Mouse (Mus musculus): ENCODE data around the gene Actn4. TPM values are rescaled to one million over a fixed set of nuclear protein-coding genes. Genes with fewer than 3 reads are reported as not detected.

Gene Actn4
- polyA plus RNA-seq, 1 experiment: 105 TPM

- Histone ChIP-seq H3K4me3 (ENCODE audit: insufficient read depth, low read length) (no peak overlapping the region), H3K4me1 (ENCODE audit: control insufficient read depth, insufficient read depth, low read length) (peaks cover 64% of the 10 kb centered on the region), H3K27ac (ENCODE audit: insufficient read depth, low read depth, low read length) (no peak overlapping the region)
- TF ChIP-seq CTCF (IDR thresholded peaks at IDR 0.05; ENCODE audit: low read depth, low read length) (no peak), POLR2A (IDR thresholded peaks at IDR 0.05; ENCODE audit: borderline replicate concordance, low read depth, low read length) (no peak)
Measured at GRCm38 (mm10) chr7:28952786-28953185, 9.4 kb downstream of the Actn4 start.

- Histone ChIP-seq H3K4me1 (ENCODE audit: control insufficient read depth, insufficient read depth, low read length) (peaks cover 66% of the 10 kb centered on the region), H3K4me3 (ENCODE audit: insufficient read depth, low read length) (no peak overlapping the region), H3K27ac (ENCODE audit: insufficient read depth, low read depth, low read length) (no peak overlapping the region)
- TF ChIP-seq POLR2A (IDR thresholded peaks at IDR 0.05; ENCODE audit: borderline replicate concordance, low read depth, low read length): no peak
- TF ChIP-seq CTCF (IDR thresholded peaks at IDR 0.05; ENCODE audit: low read depth, low read length): no peak
Measured at GRCm38 (mm10) chr7:28951764-28952163, 10.4 kb downstream of the Actn4 start.

GRCm38 (mm10) chr7:28950346-28951037 lies 11.6 kb downstream of the Actn4 start:
- H3K27ac ChIP-seq (ENCODE audit: insufficient read depth, low read depth, low read length): no peak overlapping the region
- TF ChIP-seq POLR2A (IDR thresholded peaks at IDR 0.05; ENCODE audit: borderline replicate concordance, low read depth, low read length) (no peak), CTCF (IDR thresholded peaks at IDR 0.05; ENCODE audit: low read depth, low read length) (no peak)
- peaks cover 74% of the 10 kb centered on the region for H3K4me1 ChIP-seq (ENCODE audit: control insufficient read depth, insufficient read depth, low read length)
- no peak overlapping the region for H3K4me3 ChIP-seq (ENCODE audit: insufficient read depth, low read length)

GRCm38 (mm10) chr7:28949298-28949697 lies 12.8 kb downstream of the Actn4 start:
- no peak overlapping the region for H3K4me3 ChIP-seq (ENCODE audit: insufficient read depth, low read length)
- no peak for TF ChIP-seq POLR2A (IDR thresholded peaks at IDR 0.05; ENCODE audit: borderline replicate concordance, low read depth, low read length)
- TF ChIP-seq CTCF (IDR thresholded peaks at IDR 0.05; ENCODE audit: low read depth, low read length): no peak
- H3K4me1 ChIP-seq (ENCODE audit: control insufficient read depth, insufficient read depth, low read length): peaks cover 72% of the 10 kb centered on the region
- H3K27ac ChIP-seq (ENCODE audit: insufficient read depth, low read depth, low read length): no peak overlapping the region

GRCm38 (mm10) chr7:28948746-28949145 lies 13.4 kb downstream of the Actn4 start:
- peaks cover 70% of the 10 kb centered on the region for H3K4me1 ChIP-seq (ENCODE audit: control insufficient read depth, insufficient read depth, low read length)
- no peak overlapping the region for H3K4me3 ChIP-seq (ENCODE audit: insufficient read depth, low read length)
- H3K27ac ChIP-seq (ENCODE audit: insufficient read depth, low read depth, low read length): no peak overlapping the region
- TF ChIP-seq POLR2A (IDR thresholded peaks at IDR 0.05; ENCODE audit: borderline replicate concordance, low read depth, low read length): no peak
- TF ChIP-seq CTCF (IDR thresholded peaks at IDR 0.05; ENCODE audit: low read depth, low read length): no peak

- peaks cover 49% of the 10 kb centered on the region for H3K4me1 ChIP-seq (ENCODE audit: control insufficient read depth, insufficient read depth, low read length)
- TF ChIP-seq POLR2A (IDR thresholded peaks at IDR 0.05; ENCODE audit: borderline replicate concordance, low read depth, low read length): no peak
- no peak for TF ChIP-seq CTCF (IDR thresholded peaks at IDR 0.05; ENCODE audit: low read depth, low read length)
- no peak overlapping the region for H3K4me3 ChIP-seq (ENCODE audit: insufficient read depth, low read length)
- H3K27ac ChIP-seq (ENCODE audit: insufficient read depth, low read depth, low read length): no peak overlapping the region
Measured at GRCm38 (mm10) chr7:28946271-28946610, 15.9 kb downstream of the Actn4 start.

- Histone ChIP-seq H3K27ac (ENCODE audit: insufficient read depth, low read depth, low read length) (no peak overlapping the region), H3K4me1 (ENCODE audit: control insufficient read depth, insufficient read depth, low read length) (peaks cover 44% of the 10 kb centered on the region), H3K4me3 (ENCODE audit: insufficient read depth, low read length) (no peak overlapping the region)
- TF ChIP-seq POLR2A (IDR thresholded peaks at IDR 0.05; ENCODE audit: borderline replicate concordance, low read depth, low read length) (no peak), CTCF (IDR thresholded peaks at IDR 0.05; ENCODE audit: low read depth, low read length) (no peak)
Measured at GRCm38 (mm10) chr7:28945416-28946270, 16.5 kb downstream of the Actn4 start.

- Histone ChIP-seq H3K4me3 (ENCODE audit: insufficient read depth, low read length) (no peak overlapping the region), H3K4me1 (ENCODE audit: control insufficient read depth, insufficient read depth, low read length) (peaks cover 41% of the 10 kb centered on the region), H3K27ac (ENCODE audit: insufficient read depth, low read depth, low read length) (no peak overlapping the region)
- TF ChIP-seq POLR2A (IDR thresholded peaks at IDR 0.05; ENCODE audit: borderline replicate concordance, low read depth, low read length) (no peak), CTCF (IDR thresholded peaks at IDR 0.05; ENCODE audit: low read depth, low read length) (no peak)
Measured at GRCm38 (mm10) chr7:28944756-28945415, 17.3 kb downstream of the Actn4 start.

- H3K27ac ChIP-seq (ENCODE audit: insufficient read depth, low read depth, low read length): no peak overlapping the region
- TF ChIP-seq CTCF (IDR thresholded peaks at IDR 0.05; ENCODE audit: low read depth, low read length) (no peak), POLR2A (IDR thresholded peaks at IDR 0.05; ENCODE audit: borderline replicate concordance, low read depth, low read length) (no peak)
- H3K4me1 ChIP-seq (ENCODE audit: control insufficient read depth, insufficient read depth, low read length): peaks cover 38% of the 10 kb centered on the region
- H3K4me3 ChIP-seq (ENCODE audit: insufficient read depth, low read length): no peak overlapping the region
Measured at GRCm38 (mm10) chr7:28943451-28944180, 18.5 kb downstream of the Actn4 start.
